Mouse (Mus musculus): ENCODE data around the gene Ubc. TPM values are rescaled to one million over a fixed set of nuclear protein-coding genes. Genes with fewer than 3 reads are reported as not detected.

Gene Ubc
- polyA plus RNA-seq, 1 experiment: 1,009 TPM

DNA sequence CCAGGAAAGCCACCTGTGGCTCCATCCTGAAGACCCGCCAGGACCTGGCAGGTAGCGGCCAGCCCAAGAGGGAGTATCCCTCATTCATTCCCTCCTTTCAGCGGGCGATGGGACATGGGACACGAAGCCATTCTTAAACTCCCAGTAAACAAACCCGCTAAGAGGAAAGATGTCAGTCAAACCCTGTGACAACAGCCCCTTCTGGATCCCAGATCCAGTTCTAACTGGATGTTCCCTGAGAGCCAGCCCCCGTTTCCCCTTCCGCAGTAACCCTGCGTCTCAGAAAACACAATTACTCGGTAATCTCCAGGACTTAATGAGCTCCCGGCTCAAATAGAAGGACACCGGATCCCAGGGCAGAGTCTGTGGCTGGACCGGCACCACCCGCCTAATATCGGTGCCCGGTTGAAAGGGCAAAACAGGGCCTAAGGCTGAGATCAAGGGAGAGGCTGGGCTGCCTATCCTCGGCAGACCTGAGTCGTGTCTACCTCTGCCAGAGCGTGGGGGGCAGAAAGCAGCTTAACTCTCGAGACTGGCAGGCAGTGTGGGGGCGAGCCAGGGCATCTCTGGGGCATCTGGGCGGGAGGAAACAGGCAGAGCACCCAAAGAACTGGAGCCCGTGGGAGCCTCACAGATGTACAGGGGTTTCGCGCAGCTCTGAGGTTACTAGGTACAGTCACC, 50.0 kb downstream of the Ubc start:
- H3K27ac ChIP-seq (ENCODE audit: insufficient read depth, low read length): no peak overlapping the region
- 18% methylated on average over 25 of the region's 25 CpGs for WGBS
- H3K27me3 ChIP-seq (ENCODE audit: control insufficient read depth, insufficient read depth, low read length): no peaks in the 10 kb centered on the region
- TF ChIP-seq POLR2A (IDR thresholded peaks at IDR 0.05; ENCODE audit: borderline replicate concordance, insufficient read depth, low read length) (no peak), CTCF (IDR thresholded peaks at IDR 0.05; ENCODE audit: borderline replicate concordance, insufficient read depth, low read depth, low read length) (no peak)
- peak in 1 of 2 experiments; percentile 21 for DNase-seq
- H3K4me1 ChIP-seq (ENCODE audit: control insufficient read depth, insufficient read depth, low read length): peaks cover 5% of the 10 kb centered on the region; the same call in 1 of the 2 replicates
- H3K4me3 ChIP-seq (replicated peaks; ENCODE audit: insufficient read depth, low read depth, low read length): peak overlapping the region; percentile 61

DNA sequence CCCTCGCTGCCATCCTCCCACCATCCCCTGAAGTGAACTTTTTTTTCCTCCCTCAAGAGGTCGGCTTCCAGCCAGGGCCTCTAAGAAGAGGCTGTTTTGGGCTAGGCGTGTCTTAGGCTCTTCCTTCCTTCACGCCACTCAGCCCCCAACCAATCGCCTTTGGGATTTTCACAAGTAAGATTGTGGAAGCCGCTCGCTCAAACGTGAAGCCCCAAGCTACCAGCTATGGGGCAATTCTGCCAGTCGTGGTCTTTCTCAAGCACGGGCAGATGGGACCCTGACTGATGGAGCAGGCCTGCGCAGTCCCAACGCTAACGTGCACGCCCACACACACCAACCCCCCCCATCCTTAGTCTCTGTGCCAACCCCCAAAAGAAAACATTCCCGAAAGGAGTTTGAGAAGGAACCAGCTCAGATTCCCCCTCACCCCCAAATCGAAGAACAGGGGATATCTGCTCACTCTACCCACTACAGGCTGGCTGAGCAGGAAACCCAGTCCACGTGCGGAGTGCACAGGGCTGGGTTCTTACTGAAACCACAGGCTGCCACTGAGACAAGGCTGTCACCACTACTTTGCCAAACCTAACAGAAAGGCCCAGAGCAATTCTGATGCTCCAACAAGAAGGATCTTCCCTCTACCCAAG, 50.8 kb downstream of the Ubc start:
- peaks cover 5% of the 10 kb centered on the region; the same call in 1 of the 2 replicates for H3K4me1 ChIP-seq (ENCODE audit: control insufficient read depth, insufficient read depth, low read length)

GRCm38 (mm10) chr5:125337526-125337925, 52.5 kb downstream of the Ubc start:
- no peak overlapping the region for H3K27ac ChIP-seq (ENCODE audit: insufficient read depth, low read length)
- no peaks in the 10 kb centered on the region for H3K27me3 ChIP-seq (ENCODE audit: control insufficient read depth, insufficient read depth, low read length)
- no peak overlapping the region for H3K4me3 ChIP-seq (replicated peaks; ENCODE audit: insufficient read depth, low read depth, low read length)
- DNase-seq: no peak
- peaks cover 5% of the 10 kb centered on the region; the same call in 1 of the 2 replicates for H3K4me1 ChIP-seq (ENCODE audit: control insufficient read depth, insufficient read depth, low read length)
- TF ChIP-seq POLR2A (IDR thresholded peaks at IDR 0.05; ENCODE audit: borderline replicate concordance, insufficient read depth, low read length) (no peak), CTCF (IDR thresholded peaks at IDR 0.05; ENCODE audit: borderline replicate concordance, insufficient read depth, low read depth, low read length) (no peak)
- 63% methylated on average over 7 of the region's 7 CpGs for WGBS

More for the DNA sequence above, 50.8 kb downstream of the Ubc start:
- Histone ChIP-seq H3K27ac (ENCODE audit: insufficient read depth, low read length) (no peak overlapping the region), H3K4me3 (replicated peaks; ENCODE audit: insufficient read depth, low read depth, low read length) (no peak overlapping the region), H3K27me3 (ENCODE audit: control insufficient read depth, insufficient read depth, low read length) (no peaks in the 10 kb centered on the region)
- no peak for TF ChIP-seq POLR2A (IDR thresholded peaks at IDR 0.05; ENCODE audit: borderline replicate concordance, insufficient read depth, low read length)
- no peak for TF ChIP-seq CTCF (IDR thresholded peaks at IDR 0.05; ENCODE audit: borderline replicate concordance, insufficient read depth, low read depth, low read length)
- WGBS: 42% methylated on average over 18 of the region's 18 CpGs
- DNase-seq: no peak

DNA sequence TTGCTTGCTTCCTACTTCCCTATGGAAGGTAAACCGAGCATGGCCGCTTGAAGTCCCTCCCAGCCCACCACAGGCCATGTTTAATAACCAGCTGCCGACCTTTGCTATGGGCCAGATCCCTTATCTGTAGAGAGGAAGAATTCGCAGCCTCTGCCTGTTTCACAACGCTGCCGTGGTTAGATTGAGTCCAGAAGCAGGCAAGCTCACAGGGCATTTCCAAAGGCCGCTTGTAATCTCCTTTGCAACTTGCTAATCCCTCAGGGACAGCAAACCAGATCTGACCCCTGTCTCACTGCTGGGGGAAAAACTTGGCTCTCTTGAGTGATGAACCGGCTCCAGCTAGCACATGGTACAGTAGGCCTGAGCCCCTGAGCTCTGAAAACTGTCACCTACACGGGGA, 53.0 kb downstream of the Ubc start:
- H3K4me3 ChIP-seq (replicated peaks; ENCODE audit: insufficient read depth, low read depth, low read length): no peak overlapping the region
- 46% methylated on average over 9 of the region's 9 CpGs for WGBS
- no peak for TF ChIP-seq POLR2A (IDR thresholded peaks at IDR 0.05; ENCODE audit: borderline replicate concordance, insufficient read depth, low read length)
- no peak for TF ChIP-seq CTCF (IDR thresholded peaks at IDR 0.05; ENCODE audit: borderline replicate concordance, insufficient read depth, low read depth, low read length)

More for the DNA sequence above, 53.0 kb downstream of the Ubc start:
- no peak overlapping the region for H3K27ac ChIP-seq (ENCODE audit: insufficient read depth, low read length)
- H3K4me1 ChIP-seq (ENCODE audit: control insufficient read depth, insufficient read depth, low read length): peaks cover 5% of the 10 kb centered on the region; the same call in 1 of the 2 replicates
- no peaks in the 10 kb centered on the region for H3K27me3 ChIP-seq (ENCODE audit: control insufficient read depth, insufficient read depth, low read length)
- DNase-seq: no peak

Other genes with a start within 250 kb of the Ubc start
- 86.8 and 93.2 TPM in 2 replicates for gene Ncor2, start 211.0 kb downstream of the Ubc start, polyA plus RNA-seq (2012; rRNA removed)
- gene Scarb1, start 49.1 kb downstream of the Ubc start, polyA plus RNA-seq (2012; rRNA removed): 16.8 and 19.9 TPM in 2 replicates
- gene Gm10382, start 880 bp downstream of the Ubc start, polyA plus RNA-seq (2012; rRNA removed): 0.28 and 0.41 TPM in 2 replicates
- gene Dhx37, start 43.9 kb upstream of the Ubc start, polyA plus RNA-seq (2012; rRNA removed): 19.6 and 21.4 TPM in 2 replicates
- gene Bri3bp, start 51.4 kb upstream of the Ubc start, polyA plus RNA-seq (2012; rRNA removed): 37.1 and 39.1 TPM in 2 replicates
- 47.4 and 48.5 TPM in 2 replicates for gene Aacs, start 85.6 kb upstream of the Ubc start, polyA plus RNA-seq (2012; rRNA removed)
- gene Tmem132b, start 141.6 kb upstream of the Ubc start, polyA plus RNA-seq (2012; rRNA removed): 4.7 and 5.9 TPM in 2 replicates